ENCODE assay signal across 7 mouse cellular contexts in genomic region chr11:40601572-40601909, GRCm38 (mm10).
DNase-seq lines count a peak whose midpoint lies in the region; ATAC-seq lines count a peak whose summit lies in the region.

No protein-coding gene starts in this region.

- peak; percentile 30 for DNase-seq in kidney, postnatal 14 days
- peak; percentile 37 for DNase-seq in ES-CJ7 (ENCODE audit: low read depth, low spot score)
- DNase-seq in c-Kit-negative CD71-positive TER-119-positive erythroid progenitor cells, embryonic 14.5 days (ENCODE audit: low read depth, low spot score): peak; percentile 21
- peak; percentile 13 to 79 for DNase-seq in frontal cortex, postnatal 36 days (ENCODE audit: low spot score in 2 of 2)

- no peak for ATAC-seq in kidney, embryonic 14.5 days (ENCODE audit: low FRiP score, low TSS enrichment)
- peak; percentile 72 for ATAC-seq in megakaryocyte progenitor cell, adult 5-6 weeks (replicated peaks; ENCODE audit: poor library complexity)
- no peak for ATAC-seq in erythroblast, adult 5-6 weeks (replicated peaks; ENCODE audit: low FRiP score, poor library complexity, severe bottlenecking)

- no peak overlapping the region for H3K27ac ChIP-seq in kidney, embryonic 14.5 days (ENCODE audit: low read depth, low read length)

- no peak overlapping the region for H3K9ac ChIP-seq in kidney, embryonic 14.5 days (ENCODE audit: low read depth, low read length)

- H3K4me3 ChIP-seq in kidney, embryonic 14.5 days (ENCODE audit: low read length): no peak overlapping the region

- H3K4me2 ChIP-seq in kidney, embryonic 14.5 days (replicated peaks; ENCODE audit: low read depth, low read length): no peak overlapping the region

- H3K27me3 ChIP-seq in kidney, embryonic 14.5 days (ENCODE audit: control insufficient read depth, insufficient read depth, low read length): no peaks in the 10 kb centered on the region

- H3K9me3 ChIP-seq in kidney, embryonic 14.5 days (ENCODE audit: control insufficient read depth, low read length): no peaks in the 10 kb centered on the region

- H3K4me1 ChIP-seq in kidney, embryonic 14.5 days (ENCODE audit: control insufficient read depth, insufficient read depth, low read length): no peaks in the 10 kb centered on the region

- WGBS in kidney, embryonic 14.5 days: 0% methylated on average over 1 of the region's 1 CpGs

- no peaks in the 10 kb centered on the region for H3K36me3 ChIP-seq in kidney, embryonic 14.5 days (ENCODE audit: control insufficient read depth, insufficient read depth, low read length)
